Mouse (Mus musculus) liver, embryonic 14.5 days (tissue): ENCODE measurements around the gene Olfr697.

Experiments
- CTCF ChIP-seq: IDR thresholded peaks from 2 replicates; pipeline ENCODE4 v1.5.1; 2016; ENCODE audit warnings: antibody characterized with exemption, low read depth, control low read depth
- EP300 ChIP-seq: IDR thresholded peaks from 2 replicates; pipeline ENCODE4 v1.6.1; 2016; ENCODE audit warnings: antibody characterized with exemption, low read depth

GRCm38 (mm10) chr7:106733717-106734116, 8.5 kb downstream of the Olfr697 start:
- TF ChIP-seq CTCF (no peak), EP300 (no peak)
